Mouse (Mus musculus): Measurements from ENCODE around the gene Cad.

- TF ChIP-seq CTCF (conservative IDR thresholded peaks at IDR 0.05; ENCODE audit: insufficient read depth, insufficient read length, low read depth, low read length) (no peak), POLR2A (IDR thresholded peaks at IDR 0.05; ENCODE audit: low read depth, low read length) (no peak)
Measured at GRCm38 (mm10) chr5:31116354-31116753, 61.8 kb downstream of the Cad start, which contains the start of gene Trim54.
